Comparison of ENCODE assay signal across 8 mouse cellular contexts in genomic region chr2:131686748-131687147, GRCm38 (mm10).
DNase-seq lines count a peak whose midpoint lies in the region; ATAC-seq and TF ChIP-seq lines count a peak whose summit lies in the region.

No protein-coding gene starts in this region.

- TF ChIP-seq CTCF in heart, adult 2 months (IDR thresholded peaks at IDR 0.05): no peak

- no peak for TF ChIP-seq EP300 in heart, adult 2 months (IDR thresholded peaks at IDR 0.05; ENCODE audit: insufficient read depth, low read depth, low read length)

- intact Hi-C loops in heart, adult 2 months (cut with DNase I): no loop called here
- intact Hi-C loops in left cerebral cortex, postnatal 25 days (cut with DNase I): no loop called here

- H3K4me1 ChIP-seq in forebrain, embryonic 14.5 days (ENCODE audit: control insufficient read depth, insufficient read depth, low read length): no peaks in the 10 kb centered on the region
- no peaks in the 10 kb centered on the region for H3K4me1 ChIP-seq in forebrain, embryonic 12.5 days
- no peaks in the 10 kb centered on the region; the same call in 1 of the 2 replicates for H3K4me1 ChIP-seq in heart, adult 2 months (ENCODE audit: control insufficient read depth, insufficient read depth, low read length)
- H3K4me1 ChIP-seq in midbrain, embryonic 11.5 days (ENCODE audit: control insufficient read depth, insufficient read depth, low read length): no peaks in the 10 kb centered on the region

- 67% methylated on average over 2 of the region's 2 CpGs for WGBS in forebrain, embryonic 14.5 days
- 77% methylated on average over 2 of the region's 2 CpGs for WGBS in forebrain, embryonic 12.5 days
- 25% methylated on average over 2 of the region's 2 CpGs for WGBS in heart, adult 2 months
- 79% methylated on average over 2 of the region's 2 CpGs for WGBS in midbrain, embryonic 11.5 days

- peak; percentile 27 for DNase-seq in forebrain, embryonic 14.5 days (ENCODE audit: low spot score)
- peak; percentile 60 for DNase-seq in adrenal gland, postnatal 10 days
- peak; percentile 44 to 57 for DNase-seq in heart, adult 2 months
- peak; percentile 80 to 91 for DNase-seq in left cerebral cortex, postnatal 25 days (ENCODE audit: low spot score in 2 of 2)
- DNase-seq in thymus, postnatal 4 days: no peak
- no peak for DNase-seq in midbrain, embryonic 11.5 days (ENCODE audit: low spot score, missing footprints)

- no peak overlapping the region for H3K9ac ChIP-seq in forebrain, embryonic 14.5 days (ENCODE audit: low read length)
- no peak overlapping the region for H3K9ac ChIP-seq in forebrain, embryonic 12.5 days
- H3K9ac ChIP-seq in heart, adult 2 months (ENCODE audit: low read depth, low read length): no peak overlapping the region
- no peak overlapping the region for H3K9ac ChIP-seq in midbrain, embryonic 11.5 days (ENCODE audit: low read length)

- H3K4me2 ChIP-seq in forebrain, embryonic 14.5 days (ENCODE audit: low read length): no peak overlapping the region
- no peak overlapping the region for H3K4me2 ChIP-seq in forebrain, embryonic 12.5 days
- no peak overlapping the region for H3K4me2 ChIP-seq in midbrain, embryonic 11.5 days

- TF ChIP-seq POLR2A in heart, adult 2 months (IDR thresholded peaks at IDR 0.05; ENCODE audit: insufficient read depth, low read depth, low read length): no peak

- no peak overlapping the region for H3K4me3 ChIP-seq in forebrain, embryonic 14.5 days (ENCODE audit: low read depth, low read length)
- H3K4me3 ChIP-seq in forebrain, embryonic 12.5 days (replicated peaks): no peak overlapping the region
- H3K4me3 ChIP-seq in heart, adult 2 months: no peak overlapping the region
- H3K4me3 ChIP-seq in midbrain, embryonic 11.5 days (ENCODE audit: low read depth, low read length): no peak overlapping the region

- H3K79me2 ChIP-seq in heart, adult 2 months (replicated peaks; ENCODE audit: control insufficient read depth, insufficient read depth, low read length): no peaks in the 10 kb centered on the region

- no peaks in the 10 kb centered on the region for H3K9me3 ChIP-seq in forebrain, embryonic 14.5 days (replicated peaks; ENCODE audit: control insufficient read depth, low read length)
- H3K9me3 ChIP-seq in forebrain, embryonic 12.5 days: no peaks in the 10 kb centered on the region
- no peaks in the 10 kb centered on the region for H3K9me3 ChIP-seq in midbrain, embryonic 11.5 days (ENCODE audit: control insufficient read depth, low read length)

- no peaks in the 10 kb centered on the region for H3K27me3 ChIP-seq in forebrain, embryonic 14.5 days (replicated peaks; ENCODE audit: control insufficient read depth, insufficient read depth, low read length)
- H3K27me3 ChIP-seq in forebrain, embryonic 12.5 days: no peaks in the 10 kb centered on the region
- H3K27me3 ChIP-seq in heart, adult 2 months (ENCODE audit: control insufficient read depth, insufficient read depth, low read length): no peaks in the 10 kb centered on the region
- no peaks in the 10 kb centered on the region for H3K27me3 ChIP-seq in midbrain, embryonic 11.5 days (ENCODE audit: control insufficient read depth, insufficient read depth, low read length)

- H3K36me3 ChIP-seq in forebrain, embryonic 14.5 days (ENCODE audit: control insufficient read depth, insufficient read depth, low read length): no peaks in the 10 kb centered on the region
- no peaks in the 10 kb centered on the region for H3K36me3 ChIP-seq in forebrain, embryonic 12.5 days (replicated peaks)
- peaks cover 5% of the 10 kb centered on the region; the same call in 1 of the 2 replicates for H3K36me3 ChIP-seq in heart, adult 2 months (ENCODE audit: control insufficient read depth, insufficient read depth, low read length)
- H3K36me3 ChIP-seq in midbrain, embryonic 11.5 days (ENCODE audit: control insufficient read depth, insufficient read depth, low read length): no peaks in the 10 kb centered on the region

- H3K27ac ChIP-seq in forebrain, embryonic 14.5 days (ENCODE audit: low read depth, low read length): no peak overlapping the region
- no peak overlapping the region for H3K27ac ChIP-seq in forebrain, embryonic 12.5 days
- H3K27ac ChIP-seq in heart, adult 2 months: peak overlapping the region; percentile 15; the same call in 1 of the 2 replicates
- no peak overlapping the region for H3K27ac ChIP-seq in midbrain, embryonic 11.5 days (ENCODE audit: low read depth, low read length)

- ATAC-seq in forebrain, embryonic 14.5 days: no peak
- no peak for ATAC-seq in forebrain, embryonic 12.5 days (ENCODE audit: low FRiP score)
- ATAC-seq in CD4-positive, CD25-positive, alpha-beta regulatory T cell, adult 4 months: no peak
- no peak for ATAC-seq in midbrain, embryonic 11.5 days (ENCODE audit: low FRiP score)

Comparison
In these comparisons a context has a peak if more than half of its experiments do, and no peak if none do; other contexts are left out.
1. DNase-seq: peak in forebrain, embryonic 14.5 days (single experiment), adrenal gland, postnatal 10 days (single experiment), heart, adult 2 months (2 of 2) and left cerebral cortex, postnatal 25 days (2 of 2); none in thymus, postnatal 4 days (single experiment) and midbrain, embryonic 11.5 days (single experiment).